ENCODE assay signal across 10 mouse cellular contexts in genomic region chr7:130887946-130888345, GRCm38 (mm10). TPM values are rescaled to one million over a fixed set of nuclear protein-coding genes. Genes with fewer than 3 reads are reported as not detected.
DNase-seq lines count a peak whose midpoint lies in the region; TF ChIP-seq lines count a peak whose summit lies in the region.
"Had no signal": no experiment of that assay in that cellular context is flagged by ENCODE, and none has a peak within 500 bp of the region (broad histone marks: within the 10 kb centered on the region; RNA-seq: fewer than 3 reads in every experiment).

No protein-coding gene starts in this region.

- DNase-seq in cerebellum, adult 2 months, result peak; percentile 63 to 73
- DNase-seq in cerebellum, postnatal 4 days (ENCODE audit: low spot score in 2 of 2), result no peak
- peak; percentile 44 for DNase-seq in lung, postnatal 36 days
- DNase-seq in lung, adult 2 months, result no peak
- DNase-seq in heart, postnatal 10 days, result peak; percentile 54 to 57
- peak; percentile 39 to 56 for DNase-seq in right cerebral cortex, postnatal 10 days (ENCODE audit: low spot score in 2 of 2)
- no peak for DNase-seq in B cell, adult 2 months
- DNase-seq in thymus, adult 18-20 months, result no peak
- DNase-seq: lung, adult 18-20 months had no signal

- no peaks in the 10 kb centered on the region for H3K27me3 ChIP-seq in cerebellum, adult 2 months (ENCODE audit: control insufficient read depth, insufficient read depth, low read length)
- H3K27me3 ChIP-seq: embryonic facial prominence, embryonic 12.5 days had no signal

- peaks cover 26% of the 10 kb centered on the region for H3K4me1 ChIP-seq in cerebellum, adult 2 months (ENCODE audit: control insufficient read depth, insufficient read depth, low read length)
- peaks cover 4% of the 10 kb centered on the region for H3K4me1 ChIP-seq in lung, adult 2 months (ENCODE audit: control insufficient read depth, insufficient read depth, low read length)
- H3K4me1 ChIP-seq: embryonic facial prominence, embryonic 12.5 days had no signal

- H3K27ac ChIP-seq in cerebellum, adult 2 months (ENCODE audit: insufficient read depth, low read length), result peak overlapping the region; percentile 96
- H3K27ac ChIP-seq: embryonic facial prominence, embryonic 12.5 days had no signal

- no peak for TF ChIP-seq POLR2A in cerebellum, adult 2 months (IDR thresholded peaks at IDR 0.05; ENCODE audit: borderline replicate concordance, insufficient read depth, low read length)
- no peak for TF ChIP-seq POLR2A in lung, adult 2 months (IDR thresholded peaks at IDR 0.05; ENCODE audit: borderline replicate concordance, extremely low read depth, low read depth, low read length)

- no peak overlapping the region for H3K4me3 ChIP-seq in cerebellum, adult 2 months (replicated peaks; ENCODE audit: insufficient read depth, low read depth, low read length)
- H3K4me3 ChIP-seq in lung, adult 2 months (replicated peaks; ENCODE audit: extremely low read depth, low read depth, low read length), result no peak overlapping the region
- H3K4me3 ChIP-seq: embryonic facial prominence, embryonic 12.5 days had no signal

- no peak for TF ChIP-seq CTCF in cerebellum, adult 2 months (IDR thresholded peaks at IDR 0.05; ENCODE audit: borderline replicate concordance, insufficient read depth, low read depth, low read length)
- no peak for TF ChIP-seq CTCF in lung, adult 2 months (IDR thresholded peaks at IDR 0.05; ENCODE audit: insufficient read depth, low read length)

- WGBS in cerebellum, adult 2 months, result 3% methylated on average over 3 of the region's 3 CpGs
- WGBS in lung, adult 2 months, result 56% methylated on average over 3 of the region's 3 CpGs

- intact Hi-C loops in heart, postnatal 10 days (cut with DNase I), result no loop called here

RNA-seq across cellular contexts. Expression of gene Plekha1, which starts 22.4 kb away (rescaled TPM):
- polyA plus RNA-seq in cerebellum, adult 2 months (2012; rRNA removed), result 107 and 110 TPM in 2 replicates
- polyA plus RNA-seq in lung, adult 2 months (2012; rRNA removed), result 66.8 and 99.2 TPM in 2 replicates
- 10 to 100 TPM; 60.5 to 68.1 TPM for total RNA-seq in heart, postnatal 10 days (2021)

RNA-seq across cellular contexts. Expression of gene Htra1, which starts 48.0 kb away (rescaled TPM):
- 188 and 231 TPM in 2 replicates for polyA plus RNA-seq in cerebellum, adult 2 months (2012; rRNA removed)
- polyA plus RNA-seq in lung, adult 2 months (2012; rRNA removed), result 64.7 and 65.2 TPM in 2 replicates
- total RNA-seq in heart, postnatal 10 days (2021), result 100 to 1,000 TPM; 176 to 209 TPM

Comparison
In these comparisons a context has a peak if more than half of its experiments do, and no peak if none do; other contexts are left out.
1. DNase-seq: peak in cerebellum, adult 2 months (2 of 2), lung, postnatal 36 days (single experiment), heart, postnatal 10 days (2 of 2) and right cerebral cortex, postnatal 10 days (2 of 2); none in cerebellum, postnatal 4 days (0 of 2), lung, adult 2 months (single experiment), B cell, adult 2 months (0 of 2) and thymus, adult 18-20 months (0 of 2).